Mouse (Mus musculus) left cerebral cortex, adult 8-10 months (tissue): ENCODE measurements around the gene Camsap1. TPM values are rescaled to one million over a fixed set of nuclear protein-coding genes. Genes with fewer than 3 reads are reported as not detected.

Experiments used
- DNase-seq, 2 experiments: peaks; one replicate each; pipeline ENCODE4 v3.0.0; 2022; ENCODE audit warnings: low spot score in 2 of 2
- total RNA-seq, 4 experiments: library from RNA; stranded (reverse); gene quantifications; 2 replicates each; pipeline ENCODE4 v1.2.4; 2022

The Camsap1 gene
- 100 to 1,000 TPM; 128 to 175 (median 144) TPM for total RNA-seq

DNA sequence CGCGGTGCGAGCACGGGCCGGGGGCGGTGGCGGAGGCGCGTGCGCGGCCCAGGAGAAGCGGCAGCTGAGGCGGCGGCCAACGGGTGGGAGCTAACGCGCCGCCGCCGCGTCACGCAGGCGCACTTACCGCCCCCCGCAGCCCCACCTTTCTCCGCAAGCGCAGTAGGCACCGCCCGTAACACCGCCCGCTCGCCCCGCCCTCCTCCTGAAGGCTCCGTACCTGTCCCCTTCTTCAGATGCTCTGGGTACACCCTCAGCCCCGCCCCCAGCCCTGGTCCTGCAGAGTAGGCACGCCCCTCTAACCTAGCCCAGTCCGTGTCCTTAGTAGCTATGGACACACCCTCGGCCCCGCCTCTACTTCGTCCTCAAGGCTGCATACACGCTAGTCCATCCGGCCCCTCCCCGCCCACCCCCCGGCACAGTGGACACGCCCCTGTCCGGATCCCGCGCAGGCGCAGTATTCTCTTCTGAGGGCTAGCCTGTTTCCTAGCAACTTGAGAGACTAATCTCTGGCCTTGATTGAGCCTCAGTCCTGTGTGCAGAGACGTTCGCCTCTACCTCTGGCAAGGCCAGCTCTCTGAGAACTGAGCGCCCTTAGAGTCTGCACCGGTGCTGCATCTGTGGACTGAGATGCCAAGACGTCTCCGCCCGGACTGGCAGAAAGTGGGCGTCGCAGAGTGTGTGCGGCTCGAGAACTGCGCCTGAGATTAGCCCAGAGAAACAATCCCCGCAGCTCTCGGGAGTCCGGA, at the start of gene Camsap1:
TSS of gene Camsap1 (minus strand) at position 124 of the 749 bp plus-strand sequence.
- peak; percentile 94 to 100 for DNase-seq

DNA sequence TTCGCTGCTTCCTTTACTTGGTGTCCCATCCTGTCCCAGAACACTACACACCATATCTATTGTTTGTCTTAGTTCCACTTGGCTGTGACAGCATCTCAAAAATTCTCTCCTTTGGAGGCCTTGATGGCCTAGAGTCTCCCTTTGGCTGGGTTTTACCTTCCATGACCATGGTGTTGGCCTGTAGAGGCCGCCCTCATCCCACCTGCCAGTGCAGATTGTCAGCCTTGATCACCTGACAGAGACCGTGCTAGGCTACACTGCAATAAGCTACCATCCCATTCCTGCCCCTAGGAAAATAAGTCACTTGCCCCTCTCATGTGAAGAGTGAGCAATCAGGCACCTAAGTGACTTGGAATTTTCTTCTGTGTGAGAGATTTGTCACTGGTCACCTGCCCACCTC, 47.2 kb upstream of the Camsap1 start:
- DNase-seq: no peak

DNA sequence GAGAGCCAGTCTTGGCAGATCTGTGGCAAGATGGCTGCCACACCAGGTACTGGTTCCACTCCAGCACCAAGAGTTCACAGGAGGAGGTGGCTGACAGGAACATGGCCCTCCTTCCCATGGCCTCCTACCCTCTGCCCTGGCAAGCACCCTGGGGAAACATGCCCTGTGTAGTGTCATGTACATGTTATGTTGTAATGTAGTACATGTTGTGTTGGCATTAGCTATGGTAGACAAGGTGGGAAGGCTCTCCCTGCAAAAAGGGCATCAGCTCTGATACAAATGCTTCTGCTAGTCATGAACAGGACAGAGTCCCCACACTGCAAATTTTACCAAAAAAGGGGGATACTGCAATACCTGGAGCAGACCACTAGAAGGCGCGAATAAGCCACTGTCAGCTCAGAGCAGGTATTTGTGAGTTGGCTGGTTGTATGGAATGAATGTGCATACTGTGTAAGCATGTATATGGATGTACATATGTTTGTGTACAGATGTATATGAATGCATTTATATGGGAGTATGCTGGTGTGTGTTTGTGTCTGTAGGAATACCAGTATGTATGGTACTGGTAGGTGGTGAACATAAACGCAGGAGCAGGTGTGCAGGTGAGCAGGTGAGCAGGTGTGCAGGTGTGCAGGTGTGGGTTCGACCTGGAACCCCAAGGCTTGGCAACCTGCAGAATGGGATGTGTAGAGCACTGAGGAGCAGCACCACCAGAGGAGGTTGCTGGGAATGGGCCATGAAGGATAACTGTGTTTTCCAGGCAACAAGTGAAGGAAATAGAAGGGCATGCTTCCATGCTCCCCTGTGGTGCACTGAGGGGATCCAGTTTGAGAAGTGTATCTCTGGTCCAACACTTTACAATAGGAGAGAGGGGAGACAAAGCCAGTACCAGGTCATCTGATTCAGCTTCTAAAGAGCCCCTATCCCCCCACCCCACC, 41.3 kb upstream of the Camsap1 start:
- DNase-seq: peak in 1 of 2 experiments; percentile 20

DNA sequence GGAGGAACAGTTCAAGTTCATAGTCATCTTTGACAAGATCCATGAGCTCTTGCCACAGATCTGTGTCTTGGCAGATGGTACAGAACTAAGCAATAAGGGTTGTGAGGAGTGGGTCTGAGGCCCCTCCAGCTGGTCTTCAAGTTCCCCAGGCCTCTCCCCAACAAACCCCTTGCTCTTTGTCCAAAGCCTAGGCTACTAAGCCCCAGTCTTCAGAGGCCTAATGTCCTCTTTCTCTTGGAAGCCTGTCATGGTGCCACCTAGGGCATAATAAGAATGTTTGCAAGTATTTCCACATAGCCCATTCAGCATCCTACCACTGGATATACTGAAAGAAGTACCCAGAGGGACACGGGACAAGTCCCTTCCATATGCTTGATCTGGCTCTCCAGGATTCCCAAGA, 39.5 kb upstream of the Camsap1 start:
- no peak for DNase-seq

DNA sequence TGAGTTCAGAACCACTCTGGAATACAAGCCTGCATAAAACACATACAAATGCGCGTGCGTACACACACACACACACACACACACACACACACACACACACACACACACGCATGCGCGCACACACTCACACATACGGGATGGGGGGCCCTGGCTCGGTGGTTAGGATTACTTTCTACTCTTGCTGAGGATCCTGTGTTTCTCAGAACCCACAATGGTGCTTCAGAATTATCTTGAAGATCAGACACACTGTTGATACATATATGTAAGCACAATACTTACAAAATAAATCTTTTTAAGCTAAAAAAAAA, 39.1 kb upstream of the Camsap1 start:
- DNase-seq: no peak

DNA sequence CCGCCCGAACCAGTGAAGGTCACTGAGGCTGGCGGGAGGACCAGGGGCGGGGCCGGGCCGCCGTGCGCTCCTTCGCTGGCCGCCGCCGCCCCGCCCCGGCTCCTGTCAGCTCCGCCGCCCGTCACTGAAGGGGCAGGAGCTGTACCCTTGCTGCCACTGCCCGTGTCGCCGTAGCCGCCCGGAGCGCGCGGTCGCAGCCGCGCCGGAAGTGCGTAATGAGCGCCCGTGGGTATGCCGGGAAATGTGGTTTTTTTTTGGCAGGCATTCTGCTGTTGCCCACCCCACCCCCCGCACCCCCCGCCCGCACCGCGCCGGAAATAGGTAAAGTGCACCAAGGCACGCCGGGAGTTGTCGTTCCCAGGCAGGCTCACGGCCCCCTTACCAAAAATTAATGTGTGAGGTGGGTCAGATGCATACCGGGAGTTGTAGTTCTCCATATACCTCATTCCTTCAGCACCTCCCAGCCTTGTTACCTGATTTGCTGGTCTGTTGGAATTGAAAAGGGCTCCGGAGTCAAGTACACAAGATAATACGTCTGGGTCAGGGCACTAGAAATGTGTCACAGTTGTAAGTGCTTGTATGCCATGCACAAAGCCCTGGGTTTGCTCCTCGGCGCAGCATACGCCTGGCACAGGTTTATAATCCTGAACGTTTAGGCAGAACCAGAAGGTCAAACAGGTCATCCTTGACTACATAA, 38.6 kb upstream of the Camsap1 start, which contains the start of gene Ubac1:
TSS of gene Ubac1 (minus strand) at position 187 of the 697 bp plus-strand sequence.
- peak; percentile 76 to 93 for DNase-seq

DNA sequence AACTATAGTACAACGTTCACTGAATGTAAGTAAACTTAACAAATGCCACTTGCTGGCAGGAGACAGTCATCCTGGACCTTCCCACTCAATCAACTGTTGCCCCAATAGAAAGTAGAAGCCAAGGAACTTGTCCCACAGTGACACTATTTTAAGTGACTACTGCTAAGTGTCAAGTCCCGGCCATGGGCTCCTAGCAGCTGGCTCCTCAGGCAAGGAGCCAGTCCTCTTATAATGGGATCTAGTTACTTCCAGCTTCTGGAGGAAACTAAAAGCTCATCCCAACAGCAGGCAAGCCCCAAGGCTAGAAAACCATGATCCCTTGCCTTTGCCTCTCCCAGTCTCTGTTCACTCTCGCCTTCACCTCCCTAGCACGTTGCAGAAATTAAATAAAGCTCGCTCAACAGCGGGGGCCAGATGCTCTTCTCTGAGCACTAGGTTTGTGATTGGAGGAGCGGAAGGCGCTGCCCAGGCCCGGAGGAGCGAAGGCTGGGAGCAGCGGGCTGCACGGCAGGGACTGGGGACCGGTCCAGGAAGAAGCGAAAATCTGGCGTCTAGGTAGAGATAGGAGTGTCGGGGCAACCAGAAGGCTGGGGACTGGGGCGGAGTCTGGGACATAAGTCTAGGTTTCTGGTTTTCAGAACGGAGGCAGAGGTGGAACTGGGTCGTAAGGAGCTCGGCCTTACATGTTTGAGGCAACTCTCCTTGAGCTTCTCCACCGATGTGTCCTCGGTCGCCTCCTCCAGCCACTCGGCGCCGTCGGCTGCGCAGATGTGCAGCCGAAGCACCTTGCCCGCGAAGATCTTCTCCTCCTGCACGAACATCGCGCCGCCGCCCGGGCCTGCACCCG, 37.9 kb upstream of the Camsap1 start:
- DNase-seq: peak in 1 of 2 experiments; percentile 45

DNA sequence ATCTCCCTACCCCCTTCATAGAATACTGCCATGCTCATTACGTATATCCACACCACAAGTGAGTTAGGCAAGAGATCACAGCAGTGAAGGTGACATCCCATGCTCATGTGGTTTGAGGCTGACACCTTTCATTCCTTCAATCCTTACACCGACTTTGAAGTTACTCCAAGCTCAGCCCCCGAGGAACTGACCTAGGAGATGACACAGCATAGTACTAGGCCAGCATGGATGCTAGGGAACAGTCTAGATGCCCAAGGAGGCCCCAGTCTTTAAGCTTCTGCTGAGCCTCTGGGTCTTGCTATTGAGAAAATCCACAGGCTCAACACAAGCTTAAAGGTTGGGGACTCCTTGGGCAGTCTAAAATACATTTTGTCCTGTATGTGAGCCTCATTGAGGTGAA, 36.8 kb upstream of the Camsap1 start:
- no peak for DNase-seq

DNA sequence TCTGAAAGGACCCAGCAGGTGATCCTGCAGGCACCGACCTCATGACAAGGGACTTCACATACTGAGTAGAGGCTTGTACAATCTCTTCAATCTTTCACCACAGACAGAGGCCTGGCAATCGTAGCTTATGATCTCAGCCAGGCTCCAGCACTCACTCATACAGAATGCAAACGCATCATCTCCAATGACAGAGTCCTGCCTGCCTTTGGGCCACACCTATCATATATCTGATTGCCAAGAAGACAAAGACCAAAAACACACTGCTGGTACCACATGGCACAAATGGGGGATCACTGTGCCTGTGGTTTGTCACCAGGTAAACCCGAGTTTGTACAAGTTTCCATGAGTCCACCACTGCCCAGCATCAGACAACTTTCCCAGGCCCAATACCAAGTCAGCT, 34.2 kb upstream of the Camsap1 start:
- no peak for DNase-seq

DNA sequence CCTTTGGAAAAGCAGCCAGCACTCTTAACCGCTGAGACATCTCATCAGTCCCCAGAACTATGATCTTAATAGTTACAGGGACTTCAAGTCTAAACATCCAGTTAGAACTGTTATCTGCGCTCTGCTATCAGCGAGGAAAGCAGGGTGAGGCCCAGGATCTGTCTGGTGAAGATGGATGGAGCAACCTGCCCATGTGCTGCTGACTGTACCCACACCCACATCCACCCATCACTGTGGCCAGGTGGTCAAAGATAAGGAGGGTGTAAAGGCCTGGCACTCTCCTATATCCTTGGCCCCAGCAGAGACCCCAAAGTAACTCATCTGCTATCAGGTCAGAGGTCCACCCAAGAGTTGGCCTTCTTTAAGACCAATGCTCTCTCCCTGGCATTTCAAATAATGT, 30.6 kb upstream of the Camsap1 start:
- no peak for DNase-seq

DNA sequence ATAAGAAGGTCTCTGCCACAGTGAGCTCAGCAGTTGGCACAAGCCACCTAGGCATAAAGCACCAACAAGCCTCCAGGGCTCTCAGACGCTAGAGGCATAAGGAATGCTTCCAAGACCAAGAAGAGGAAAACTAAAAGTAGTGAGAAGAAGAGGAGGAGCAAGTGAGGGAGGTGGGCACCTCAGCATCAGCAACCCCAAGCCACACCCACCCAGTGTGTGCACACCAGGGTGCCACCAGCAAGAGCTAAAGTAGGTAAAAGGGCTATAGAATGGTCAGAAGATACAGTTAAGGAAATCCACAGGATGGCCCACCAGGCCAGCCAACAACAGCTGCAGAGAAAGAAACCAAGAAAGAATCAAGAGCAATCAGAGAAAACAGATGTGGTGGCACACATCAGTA, 28.3 kb upstream of the Camsap1 start:
- DNase-seq: no peak

DNA sequence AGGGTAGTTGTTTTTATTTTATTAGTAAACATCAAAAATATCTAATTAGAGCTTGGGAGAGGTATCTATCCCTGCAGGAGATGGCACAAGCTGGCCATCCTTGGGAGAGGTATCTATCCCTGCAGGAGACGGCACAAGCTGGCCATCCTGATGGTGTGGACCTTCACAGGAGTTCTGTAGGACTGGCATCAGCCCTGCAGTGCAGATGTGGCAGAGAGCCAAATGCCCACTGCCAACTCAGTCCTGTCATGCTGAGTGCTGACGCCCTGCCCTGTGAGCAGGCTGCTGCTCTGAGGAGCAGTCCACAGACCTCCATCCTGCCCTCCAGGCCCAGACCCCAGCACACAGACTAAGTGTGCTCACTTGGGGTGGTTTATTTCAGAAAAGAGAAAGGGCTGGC, 18.9 kb upstream of the Camsap1 start:
- DNase-seq: no peak

DNA sequence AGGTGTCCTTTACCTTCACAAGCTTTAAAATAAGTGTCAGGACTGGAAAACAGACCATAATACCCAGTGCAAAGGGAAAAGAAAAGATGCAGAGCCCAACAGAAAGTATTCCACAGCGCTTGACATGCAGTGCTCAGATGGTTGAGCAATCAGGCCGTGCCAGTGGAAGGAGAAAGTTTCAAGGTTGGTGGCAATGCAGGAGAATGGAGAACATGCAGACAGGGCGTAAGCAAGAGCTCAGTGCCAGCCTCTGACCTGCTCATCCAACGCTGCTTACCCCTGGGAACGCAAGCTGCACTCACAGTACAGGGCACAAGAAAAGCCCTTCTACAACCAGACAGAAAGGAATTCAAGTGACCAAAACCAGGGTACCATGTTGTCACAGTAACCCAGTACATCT, 18.1 kb upstream of the Camsap1 start:
- no peak for DNase-seq

DNA sequence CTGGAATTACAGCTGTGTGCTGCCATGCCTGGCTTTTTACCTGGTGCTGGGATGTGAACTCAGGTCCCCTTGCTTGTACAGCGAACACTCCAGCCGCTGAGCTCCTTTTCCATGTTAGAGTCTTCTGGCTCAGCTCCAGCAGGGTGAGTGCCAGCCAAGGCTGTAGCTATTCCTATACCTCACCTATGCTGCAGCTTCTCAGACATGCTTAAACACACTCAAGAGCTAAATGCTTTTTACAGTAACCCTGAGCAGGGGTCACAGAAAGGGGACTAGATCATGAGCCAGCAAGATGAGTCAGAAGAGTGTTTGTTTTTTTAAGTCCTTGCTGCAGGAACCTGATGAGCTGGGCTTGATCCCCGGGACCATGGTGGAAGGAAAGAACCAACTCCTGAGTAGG, 14.6 kb upstream of the Camsap1 start:
- DNase-seq: no peak

DNA sequence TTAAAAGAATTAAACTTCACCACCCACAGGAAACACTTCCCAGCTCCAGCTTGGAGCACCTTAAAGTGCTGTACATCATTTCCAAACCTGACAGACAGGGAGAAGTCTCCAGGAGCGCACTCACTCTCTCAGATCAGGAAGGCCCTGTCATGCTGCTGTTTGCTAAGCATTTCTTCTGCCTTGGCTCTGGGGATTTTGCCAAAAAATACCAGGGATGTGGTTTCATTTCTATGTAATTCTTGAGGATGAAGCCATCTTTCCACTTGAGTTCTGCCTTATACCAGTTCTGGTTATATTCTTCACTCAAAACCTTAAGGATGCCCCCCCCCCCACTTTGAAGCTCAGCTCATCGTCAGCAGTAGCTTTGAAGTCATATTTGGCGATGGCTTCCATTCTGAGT, 11.7 kb upstream of the Camsap1 start:
- no peak for DNase-seq

DNA sequence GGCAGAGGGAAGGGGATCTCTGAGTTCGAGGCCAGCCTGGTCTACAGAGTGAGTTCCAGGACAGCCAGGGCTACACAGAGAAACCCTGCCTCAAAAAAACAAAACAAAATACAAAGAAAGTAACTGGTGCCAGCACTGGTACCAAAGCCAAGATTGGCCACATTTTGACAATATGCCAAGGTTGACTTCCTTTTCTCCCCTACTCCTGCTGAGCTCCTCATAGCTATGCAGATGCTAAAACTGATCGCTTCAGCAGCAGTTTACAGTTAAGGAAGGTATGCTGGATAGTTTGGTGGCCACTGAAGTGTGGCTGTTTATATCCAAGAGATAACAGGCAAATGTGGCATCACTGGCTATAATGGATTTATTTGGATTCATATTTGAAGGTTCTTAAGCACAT, 9.2 kb upstream of the Camsap1 start:
- DNase-seq: no peak

DNA sequence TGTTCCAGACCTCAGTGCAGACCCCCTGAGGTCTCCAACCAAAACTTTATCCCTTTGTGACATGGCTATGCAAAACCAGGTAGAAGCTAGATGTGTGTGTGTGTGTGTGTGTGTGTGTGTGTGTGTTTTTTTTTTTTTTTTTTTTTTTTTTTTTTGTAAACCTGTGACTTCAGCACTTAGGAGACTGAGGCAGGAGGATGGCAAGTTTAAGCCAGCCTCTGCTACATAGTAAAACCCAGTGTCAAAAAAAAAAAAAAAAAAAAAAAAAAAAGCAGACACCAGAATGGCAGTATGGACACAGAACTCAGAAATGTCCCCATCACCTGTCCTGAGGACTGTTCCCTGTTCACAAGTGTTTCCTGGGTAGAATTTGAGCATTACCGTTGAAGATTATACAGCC, 6.6 kb upstream of the Camsap1 start:
- no peak for DNase-seq

DNA sequence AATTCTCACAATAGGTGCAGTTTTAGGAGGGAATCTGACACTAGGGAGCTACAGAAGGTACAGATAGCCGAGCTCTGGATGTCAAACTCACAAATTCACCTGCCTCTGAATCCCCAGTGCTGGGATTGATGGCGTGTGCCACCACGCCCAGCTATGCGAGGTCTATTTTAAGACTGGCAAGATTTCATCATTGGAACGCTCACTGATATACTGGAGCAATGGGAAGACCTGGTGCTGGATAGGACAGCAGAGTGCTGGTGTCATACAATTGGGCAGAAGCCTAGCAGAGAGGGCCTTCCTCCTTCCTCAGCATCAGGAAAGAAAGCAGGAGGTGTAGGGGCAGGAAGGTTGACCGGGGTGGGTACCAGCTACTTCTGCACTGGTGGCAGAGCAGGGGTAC, 4.7 kb upstream of the Camsap1 start:
- no peak for DNase-seq

DNA sequence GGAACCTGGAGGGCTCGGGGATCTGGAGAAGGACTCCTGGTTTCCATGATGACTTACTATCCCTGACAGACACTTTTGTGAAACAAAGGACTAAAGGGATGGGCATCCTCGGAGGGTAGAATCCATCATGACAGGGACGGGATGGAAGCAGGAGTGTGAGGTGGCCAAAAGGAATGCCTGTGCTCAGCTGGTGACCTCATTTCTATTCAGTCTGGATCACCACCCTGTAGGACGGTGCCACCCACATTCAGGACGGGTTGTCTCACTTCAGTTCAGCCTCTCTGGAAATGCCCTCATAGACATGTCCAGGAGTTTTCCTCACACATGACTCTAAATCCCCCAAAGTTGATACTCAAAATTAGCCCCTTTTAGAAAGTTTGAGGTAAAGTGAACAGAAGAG, 3.5 kb upstream of the Camsap1 start:
- no peak for DNase-seq

DNA sequence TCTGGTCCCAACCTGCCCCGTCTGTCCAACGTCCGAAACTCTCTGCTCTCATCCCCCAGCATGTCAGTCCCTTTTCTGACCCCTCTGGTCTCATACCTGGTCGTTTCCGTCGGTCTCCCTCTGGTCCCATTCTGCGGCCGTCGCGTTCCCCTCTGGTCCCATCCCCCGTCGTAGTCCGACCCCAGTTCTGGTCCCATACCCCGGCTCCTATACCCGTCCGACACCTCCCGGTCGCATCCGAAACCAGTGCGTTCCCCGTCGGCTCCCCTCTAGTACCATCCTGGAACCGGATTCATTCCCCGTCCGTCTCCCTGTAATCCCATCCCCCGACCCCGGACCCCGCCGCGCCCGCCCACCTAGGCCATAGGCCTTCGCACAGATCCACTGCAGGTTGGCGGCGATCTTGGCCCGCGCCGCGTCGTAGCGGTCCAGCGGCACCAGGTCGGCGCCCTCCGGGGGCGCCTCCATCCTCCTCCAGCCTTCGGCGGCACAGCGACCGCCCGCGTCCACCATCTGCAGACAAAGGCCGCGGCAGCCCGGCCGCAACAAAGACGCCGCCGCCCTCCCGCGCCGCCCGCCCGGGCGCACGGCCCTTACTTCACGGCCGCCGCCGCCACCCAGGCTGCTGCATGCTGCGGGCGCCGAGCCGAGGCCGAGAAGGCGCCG, 523 bp downstream of the Camsap1 start:
- peak; percentile 27 to 37 for DNase-seq

DNA sequence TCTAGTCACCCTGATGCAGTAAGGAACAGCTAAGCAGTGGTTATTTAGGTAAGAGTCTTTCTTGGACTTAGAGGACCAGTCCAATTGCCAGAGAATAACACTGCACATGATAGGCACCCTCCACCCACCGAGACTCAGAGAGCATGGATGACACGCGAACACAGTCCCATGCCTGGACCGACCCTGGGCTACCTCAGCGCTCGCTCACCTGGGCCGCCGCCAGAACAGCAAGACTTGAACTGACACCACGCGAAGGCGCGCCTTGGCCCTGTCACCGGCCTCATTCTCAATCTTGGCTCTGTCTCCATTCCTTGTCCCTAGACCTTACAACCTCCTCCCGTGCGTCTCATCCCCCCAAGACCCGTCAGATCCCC, 1.0 kb downstream of the Camsap1 start:
- peak in 1 of 2 experiments; percentile 35 for DNase-seq
